Mouse (Mus musculus) small intestine, adult 2 months (tissue): ENCODE data around the gene Chtop. TPM values are rescaled to one million over a fixed set of nuclear protein-coding genes. Genes with fewer than 3 reads are reported as not detected.
A peak's percentile ranks its signal among the peaks of the same experiment; 100 is the strongest.

Experiments
- H3K27ac ChIP-seq: fragments of 200-500 bp; 2 replicates; pipeline ENCODE4 v1.5.1; 2012; ENCODE audit warnings: low read depth, low read length, control low read depth, inconsistent platforms; ENCODE audit not compliant: insufficient read depth
- H3K27me3 ChIP-seq: fragments of 200-500 bp; 2 replicates; pipeline ENCODE4 v1.6.1; 2012; ENCODE audit warnings: mild to moderate bottlenecking, moderate library complexity, low read length, inconsistent platforms; ENCODE audit not compliant: control insufficient read depth, insufficient read depth
- H3K36me3 ChIP-seq: fragments of 200-500 bp; 2 replicates; pipeline ENCODE4 v1.6.1; 2012; ENCODE audit warnings: mild to moderate bottlenecking, low read length, control low read depth, inconsistent platforms; ENCODE audit not compliant: control insufficient read depth, insufficient read depth
- H3K4me1 ChIP-seq: fragments of 200-500 bp; 2 replicates; pipeline ENCODE4 v1.6.1; 2012; ENCODE audit warnings: low read length, inconsistent platforms, mixed read lengths; ENCODE audit not compliant: control insufficient read depth, insufficient read depth, insufficient read length
- H3K4me3 ChIP-seq: fragments of 200-500 bp; 2 replicates; pipeline ENCODE4 v1.5.1; 2012; ENCODE audit warnings: low read depth, mild to moderate bottlenecking, control low read depth, inconsistent platforms, low read length, moderate library complexity
- CTCF ChIP-seq: fragments of 200-500 bp; IDR thresholded peaks from 2 replicates; pipeline ENCODE4 v1.5.1; 2012; ENCODE audit warnings: low read depth, mild to moderate bottlenecking, control low read depth, inconsistent platforms, low read length, moderate library complexity, mixed read lengths; ENCODE audit not compliant: insufficient replicate concordance, insufficient read length; ENCODE audit errors: extremely low read depth
- POLR2A ChIP-seq: fragments of 200-500 bp; IDR thresholded peaks from 2 replicates; pipeline ENCODE4 v1.6.1; 2012; ENCODE audit warnings: low read depth, mild to moderate bottlenecking, control low read depth, inconsistent platforms, low read length, moderate library complexity
- WGBS: fragments of 180-500 bp; shearing (Covaris S2); methylation state at CpG from one replicate; pipeline ENCODE4 v1.1.7; 2018; 5-methylcytosine and 5-hydroxymethylcytosine counted together
- polyA plus RNA-seq: library from polyadenylated mRNA; depleted of rRNA; stranded (reverse); fragments of >200 nt; gene quantifications from 2 replicates; pipeline ENCODE4 v1.2.3, GENCODE M21; 2012

Chtop gene
- polyA plus RNA-seq, 1 experiment = 22.3 TPM

DNA sequence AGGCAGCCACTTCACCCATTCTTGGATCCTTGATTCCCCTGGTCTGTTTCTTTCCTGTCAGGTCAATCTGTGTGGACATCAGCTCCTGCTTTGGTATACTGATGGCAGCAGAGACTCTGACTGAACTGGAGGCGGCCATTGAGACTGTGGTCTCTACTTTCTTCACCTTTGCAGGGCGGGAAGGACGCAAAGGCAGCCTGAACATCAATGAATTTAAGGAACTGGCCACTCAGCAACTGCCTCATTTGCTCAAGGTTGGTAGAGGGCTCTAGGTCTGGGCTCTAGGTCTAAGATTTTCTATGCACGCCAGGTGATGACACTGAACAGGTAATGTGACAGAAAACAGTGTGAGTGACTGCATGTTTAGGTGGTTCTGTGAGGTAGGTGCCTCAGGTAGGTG, 6.5 kb upstream of the Chtop start:
- 93% methylated on average over 4 of the region's 4 CpGs for WGBS
- Histone ChIP-seq H3K27me3 (no peaks in the 10 kb centered on the region), H3K4me3 (no peak overlapping the region), H3K36me3 (peaks cover 2% of the 10 kb centered on the region; the same call in 1 of the 2 replicates), H3K27ac (no peak overlapping the region), H3K4me1 (peaks cover 8% of the 10 kb centered on the region; the same call in 1 of the 2 replicates)
- no peak for TF ChIP-seq CTCF
- TF ChIP-seq POLR2A = no peak

DNA sequence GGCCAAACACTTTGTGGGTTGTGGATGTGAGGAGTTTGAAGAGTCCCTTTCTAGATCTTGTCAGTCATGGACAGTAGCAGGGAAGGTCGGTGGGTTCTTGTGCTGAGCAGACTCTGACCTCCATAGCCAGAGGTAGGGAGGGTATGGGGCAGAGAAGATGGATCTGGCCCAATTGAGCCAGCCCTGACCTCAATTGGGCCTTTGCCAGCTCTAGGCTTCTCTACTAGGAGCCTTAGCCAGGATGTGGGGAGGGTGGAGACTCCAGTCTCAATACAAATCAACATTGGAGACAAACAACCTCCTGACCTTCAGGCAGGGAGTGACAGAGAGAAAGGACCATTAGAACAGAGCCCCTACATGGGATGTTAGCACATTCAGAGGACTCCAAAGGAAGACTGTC, 5.9 kb upstream of the Chtop start:
- Histone ChIP-seq H3K4me1 (peaks cover 8% of the 10 kb centered on the region; the same call in 1 of the 2 replicates), H3K4me3 (peak overlapping the region; percentile 62), H3K27ac (peak overlapping the region; percentile 48), H3K36me3 (peaks cover 2% of the 10 kb centered on the region; the same call in 1 of the 2 replicates), H3K27me3 (no peaks in the 10 kb centered on the region)
- TF ChIP-seq CTCF = no peak
- TF ChIP-seq POLR2A = no peak
- 21% methylated on average over 1 of the region's 1 CpGs for WGBS

- WGBS = 0% methylated on average over 10 of the region's 10 CpGs
- peak overlapping the region; percentile 62 for H3K4me3 ChIP-seq
- H3K36me3 ChIP-seq = peaks cover 2% of the 10 kb centered on the region; the same call in 1 of the 2 replicates
- TF ChIP-seq POLR2A (peak; percentile 37; the same call in 1 of the 2 replicates), CTCF (no peak)
- peaks cover 8% of the 10 kb centered on the region; the same call in 1 of the 2 replicates for H3K4me1 ChIP-seq
- no peaks in the 10 kb centered on the region for H3K27me3 ChIP-seq
- peak overlapping the region; percentile 48 for H3K27ac ChIP-seq
Observed at GRCm38 (mm10) chr3:90514691-90515090, 5.4 kb upstream of the Chtop start.

- Histone ChIP-seq H3K27me3 (no peaks in the 10 kb centered on the region), H3K4me3 (peak within 1 kb of the TSS; percentile 62), H3K4me1 (peaks cover 8% of the 10 kb centered on the region; the same call in 1 of the 2 replicates), H3K27ac (peak within 1 kb of the TSS; percentile 48), H3K36me3 (peaks cover 2% of the 10 kb centered on the region; the same call in 1 of the 2 replicates)
- WGBS = 2% methylated on average over 25 of the region's 25 CpGs
- peak; percentile 23; the same call in 1 of the 2 replicates for TF ChIP-seq CTCF
- TF ChIP-seq POLR2A = no peak; the same call in 1 of the 2 replicates
Observed at GRCm38 (mm10) chr3:90513796-90514590, 4.7 kb upstream of the Chtop start, which contains the start of the genes S100a1 and S100a13. TSS of gene S100a1 (minus strand) at chr3:90514392. TSS of gene S100a13 (plus strand) at chr3:90514435.

DNA sequence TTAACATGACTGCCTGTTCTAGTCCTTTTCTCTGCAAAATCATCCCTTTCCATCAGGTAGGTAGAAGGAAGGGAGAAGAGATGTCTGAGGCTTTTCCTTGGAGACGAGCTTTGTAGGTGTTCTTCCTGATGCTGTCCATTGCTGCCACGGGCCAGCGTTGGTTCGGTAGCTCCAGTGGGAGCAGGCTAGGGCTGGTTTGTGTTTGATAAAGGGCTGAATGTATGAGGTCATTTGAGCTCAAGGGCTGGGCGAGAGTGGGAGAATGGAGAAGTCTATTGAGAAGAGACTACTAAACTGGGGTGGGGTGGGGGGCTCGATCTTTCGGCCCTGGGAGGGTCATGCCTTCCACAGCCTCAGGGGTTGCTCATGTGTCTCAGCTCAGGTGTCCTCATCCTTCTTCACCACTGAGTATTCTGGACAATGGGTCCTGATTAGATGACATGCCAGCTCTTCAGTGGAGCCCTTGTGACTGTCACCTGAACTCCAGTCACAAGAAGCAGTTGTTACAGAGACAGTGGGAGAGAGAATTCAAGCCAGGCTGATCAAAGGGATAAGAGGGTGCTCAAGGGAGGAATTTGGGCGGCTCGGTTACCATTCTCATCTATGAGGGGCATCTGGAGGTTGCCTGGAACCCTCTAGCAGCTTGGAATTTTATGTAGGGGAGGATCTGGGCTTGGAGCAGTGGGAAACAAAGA, 3.8 kb upstream of the Chtop start:
- Histone ChIP-seq H3K4me3 (no peak overlapping the region), H3K36me3 (peaks cover 2% of the 10 kb centered on the region; the same call in 1 of the 2 replicates), H3K27ac (no peak overlapping the region), H3K4me1 (peaks cover 8% of the 10 kb centered on the region; the same call in 1 of the 2 replicates), H3K27me3 (no peaks in the 10 kb centered on the region)
- WGBS = 89% methylated on average over 9 of the region's 9 CpGs
- TF ChIP-seq POLR2A (no peak), CTCF (no peak)

- TF ChIP-seq POLR2A (no peak), CTCF (no peak)
- Histone ChIP-seq H3K4me3 (no peak overlapping the region), H3K4me1 (peaks cover 8% of the 10 kb centered on the region; the same call in 1 of the 2 replicates), H3K36me3 (peaks cover 4% of the 10 kb centered on the region), H3K27ac (no peak overlapping the region), H3K27me3 (no peaks in the 10 kb centered on the region)
- 91% methylated on average over 5 of the region's 5 CpGs for WGBS
Observed at GRCm38 (mm10) chr3:90512276-90512675, 3.0 kb upstream of the Chtop start.
